Mouse (Mus musculus): ENCODE data around the gene Fam53b. TPM values are rescaled to one million over a fixed set of nuclear protein-coding genes. Genes with fewer than 3 reads are reported as not detected.

Fam53b gene
- polyA plus RNA-seq, 1 experiment = 22.1 TPM

- TF ChIP-seq FLI1 (IDR thresholded peaks at IDR 0.05; ENCODE audit: low read length) (no peak), GATA1 (IDR thresholded peaks at IDR 0.05; ENCODE audit: borderline replicate concordance, low read length) (no peak)
- H3K27me3 ChIP-seq (replicated peaks) = no peaks in the 10 kb centered on the region
- peaks cover 10% of the 10 kb centered on the region for H3K36me3 ChIP-seq (replicated peaks; ENCODE audit: low read length)
- H3K9me3 ChIP-seq = peaks cover 10% of the 10 kb centered on the region
- H3K4me3 ChIP-seq (replicated peaks) = no peak overlapping the region
- peaks cover 68% of the 10 kb centered on the region for H3K4me1 ChIP-seq
Measured at GRCm38 (mm10) chr7:132690716-132691472, 122.8 kb downstream of the Fam53b start.

GRCm38 (mm10) chr7:132689722-132690121 lies 124.0 kb downstream of the Fam53b start:
- Histone ChIP-seq H3K27me3 (replicated peaks) (no peaks in the 10 kb centered on the region), H3K36me3 (replicated peaks; ENCODE audit: low read length) (peaks cover 6% of the 10 kb centered on the region), H3K9me3 (peaks cover 6% of the 10 kb centered on the region), H3K4me3 (replicated peaks) (no peak overlapping the region), H3K4me1 (peaks cover 73% of the 10 kb centered on the region)
- no peak for TF ChIP-seq GATA1 (IDR thresholded peaks at IDR 0.05; ENCODE audit: borderline replicate concordance, low read length)
- TF ChIP-seq FLI1 (IDR thresholded peaks at IDR 0.05; ENCODE audit: low read length) = no peak

GRCm38 (mm10) chr7:132688721-132689120 lies 125.0 kb downstream of the Fam53b start:
- Histone ChIP-seq H3K9me3 (no peaks in the 10 kb centered on the region), H3K4me1 (peaks cover 77% of the 10 kb centered on the region), H3K36me3 (replicated peaks; ENCODE audit: low read length) (peaks cover 5% of the 10 kb centered on the region), H3K27me3 (replicated peaks) (no peaks in the 10 kb centered on the region), H3K4me3 (replicated peaks) (no peak overlapping the region)
- TF ChIP-seq GATA1 (IDR thresholded peaks at IDR 0.05; ENCODE audit: borderline replicate concordance, low read length) = no peak
- TF ChIP-seq FLI1 (IDR thresholded peaks at IDR 0.05; ENCODE audit: low read length) = no peak

GRCm38 (mm10) chr7:132687897-132688296 lies 125.8 kb downstream of the Fam53b start:
- H3K9me3 ChIP-seq = no peaks in the 10 kb centered on the region
- peaks cover 5% of the 10 kb centered on the region for H3K36me3 ChIP-seq (replicated peaks; ENCODE audit: low read length)
- H3K27me3 ChIP-seq (replicated peaks) = no peaks in the 10 kb centered on the region
- H3K4me1 ChIP-seq = peaks cover 82% of the 10 kb centered on the region
- TF ChIP-seq FLI1 (IDR thresholded peaks at IDR 0.05; ENCODE audit: low read length) = no peak
- TF ChIP-seq GATA1 (IDR thresholded peaks at IDR 0.05; ENCODE audit: borderline replicate concordance, low read length) = no peak
- peak overlapping the region; percentile 6 for H3K4me3 ChIP-seq (replicated peaks)

GRCm38 (mm10) chr7:132686515-132686914 lies 127.2 kb downstream of the Fam53b start:
- Histone ChIP-seq H3K9me3 (no peaks in the 10 kb centered on the region), H3K27me3 (replicated peaks) (no peaks in the 10 kb centered on the region), H3K4me3 (replicated peaks) (peak overlapping the region; percentile 87), H3K36me3 (replicated peaks; ENCODE audit: low read length) (peaks cover 5% of the 10 kb centered on the region), H3K4me1 (peaks cover 84% of the 10 kb centered on the region)
- TF ChIP-seq FLI1 (IDR thresholded peaks at IDR 0.05; ENCODE audit: low read length) (no peak), GATA1 (IDR thresholded peaks at IDR 0.05; ENCODE audit: borderline replicate concordance, low read length) (peak; percentile 47; the same call in 1 of the 3 replicates)

GRCm38 (mm10) chr7:132683923-132684322 lies 129.8 kb downstream of the Fam53b start:
- peaks cover 3% of the 10 kb centered on the region for H3K36me3 ChIP-seq (replicated peaks; ENCODE audit: low read length)
- no peaks in the 10 kb centered on the region for H3K27me3 ChIP-seq (replicated peaks)
- H3K9me3 ChIP-seq = no peaks in the 10 kb centered on the region
- no peak overlapping the region for H3K4me3 ChIP-seq (replicated peaks)
- peaks cover 87% of the 10 kb centered on the region for H3K4me1 ChIP-seq
- no peak for TF ChIP-seq GATA1 (IDR thresholded peaks at IDR 0.05; ENCODE audit: borderline replicate concordance, low read length)
- no peak for TF ChIP-seq FLI1 (IDR thresholded peaks at IDR 0.05; ENCODE audit: low read length)

- peaks cover 82% of the 10 kb centered on the region for H3K4me1 ChIP-seq
- TF ChIP-seq GATA1 (IDR thresholded peaks at IDR 0.05; ENCODE audit: borderline replicate concordance, low read length) = no peak
- TF ChIP-seq FLI1 (IDR thresholded peaks at IDR 0.05; ENCODE audit: low read length) = no peak
- no peak overlapping the region for H3K4me3 ChIP-seq (replicated peaks)
- H3K27me3 ChIP-seq (replicated peaks) = no peaks in the 10 kb centered on the region
- H3K36me3 ChIP-seq (replicated peaks; ENCODE audit: low read length) = peaks cover 3% of the 10 kb centered on the region
- H3K9me3 ChIP-seq = no peaks in the 10 kb centered on the region
Measured at GRCm38 (mm10) chr7:132682901-132683300, 130.8 kb downstream of the Fam53b start.

- H3K4me1 ChIP-seq = peaks cover 82% of the 10 kb centered on the region
- H3K27me3 ChIP-seq (replicated peaks) = no peaks in the 10 kb centered on the region
- TF ChIP-seq GATA1 (IDR thresholded peaks at IDR 0.05; ENCODE audit: borderline replicate concordance, low read length) (no peak), FLI1 (IDR thresholded peaks at IDR 0.05; ENCODE audit: low read length) (no peak)
Measured at GRCm38 (mm10) chr7:132682336-132682735, 131.3 kb downstream of the Fam53b start.

GRCm38 (mm10) chr7:132681831-132682230 lies 131.9 kb downstream of the Fam53b start:
- TF ChIP-seq FLI1 (IDR thresholded peaks at IDR 0.05; ENCODE audit: low read length) (no peak), GATA1 (IDR thresholded peaks at IDR 0.05; ENCODE audit: borderline replicate concordance, low read length) (no peak)
- H3K4me3 ChIP-seq (replicated peaks) = no peak overlapping the region
- peaks cover 82% of the 10 kb centered on the region for H3K4me1 ChIP-seq

More at GRCm38 (mm10) chr7:132682336-132682735, 131.3 kb downstream of the Fam53b start:
- no peaks in the 10 kb centered on the region for H3K36me3 ChIP-seq (replicated peaks; ENCODE audit: low read length)
- H3K4me3 ChIP-seq (replicated peaks) = no peak overlapping the region
- H3K9me3 ChIP-seq = no peaks in the 10 kb centered on the region

GRCm38 (mm10) chr7:132681296-132681695 lies 132.4 kb downstream of the Fam53b start:
- Histone ChIP-seq H3K27me3 (replicated peaks) (no peaks in the 10 kb centered on the region), H3K4me1 (peaks cover 81% of the 10 kb centered on the region), H3K4me3 (replicated peaks) (no peak overlapping the region), H3K9me3 (no peaks in the 10 kb centered on the region), H3K36me3 (replicated peaks; ENCODE audit: low read length) (no peaks in the 10 kb centered on the region)
- no peak for TF ChIP-seq FLI1 (IDR thresholded peaks at IDR 0.05; ENCODE audit: low read length)
- TF ChIP-seq GATA1 (IDR thresholded peaks at IDR 0.05; ENCODE audit: borderline replicate concordance, low read length) = no peak

More at GRCm38 (mm10) chr7:132681831-132682230, 131.9 kb downstream of the Fam53b start:
- H3K9me3 ChIP-seq = no peaks in the 10 kb centered on the region
- H3K27me3 ChIP-seq (replicated peaks) = no peaks in the 10 kb centered on the region
- H3K36me3 ChIP-seq (replicated peaks; ENCODE audit: low read length) = no peaks in the 10 kb centered on the region

Measured in megakaryocyte, embryonic 14.5 days (primary cell).